Mouse (Mus musculus): ENCODE measurements around the gene Sox5.

Sox5 gene

GRCm38 (mm10) chr6:144781431-144782030, at the start of gene Sox5:
TSS of gene Sox5 (minus strand) at chr6:144781977.
- DNase-seq (ENCODE audit: low spot score): peak; percentile 30

DNA sequence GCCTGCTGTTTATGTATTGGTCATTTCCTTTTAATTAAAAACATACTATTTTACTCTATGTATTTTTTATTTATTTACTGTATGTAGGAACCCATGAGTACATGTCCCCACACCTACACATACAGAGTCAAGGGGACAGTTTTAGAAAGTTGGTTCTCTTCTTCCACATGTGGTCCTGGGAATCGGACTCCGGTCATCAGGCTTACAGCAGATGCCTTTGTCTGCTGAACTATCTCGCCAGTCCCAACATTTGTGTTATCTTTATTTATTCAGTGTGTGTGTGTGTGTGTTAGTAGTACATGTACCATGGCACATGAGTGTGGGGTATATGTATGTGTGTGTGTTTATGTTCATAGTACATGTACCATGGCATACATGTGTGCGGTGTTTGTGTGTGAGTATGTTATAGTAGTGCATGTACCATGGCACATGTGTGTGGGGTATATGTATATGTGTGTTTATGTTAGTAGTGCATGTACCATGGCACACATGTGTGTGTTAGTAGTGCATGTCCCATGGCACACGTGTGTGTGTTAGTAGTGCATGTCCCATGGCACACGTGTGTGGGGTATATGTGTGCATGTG, 43.3 kb upstream of the Sox5 start:
- no peak for DNase-seq (ENCODE audit: low spot score)

DNA sequence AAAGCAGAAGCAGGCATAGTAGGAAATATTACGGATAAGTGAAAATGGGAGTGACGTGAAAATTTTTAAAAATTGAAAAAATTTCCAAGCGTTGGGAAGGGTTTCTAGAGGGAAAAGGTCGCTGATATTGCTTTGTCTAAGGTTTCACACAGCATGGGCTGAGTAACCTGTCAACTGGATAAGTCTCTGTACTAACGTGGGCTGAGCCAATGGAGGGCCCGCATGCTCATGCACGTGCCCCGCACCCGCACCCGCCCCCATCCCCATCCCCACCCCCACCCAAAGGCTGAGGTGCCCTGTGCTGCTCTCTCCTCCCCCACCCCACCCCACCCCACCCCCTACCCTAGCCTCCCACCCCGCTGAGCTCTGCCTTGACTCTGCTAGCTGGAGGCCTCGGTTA, 42.4 kb upstream of the Sox5 start:
- no peak for DNase-seq (ENCODE audit: low spot score)

GRCm38 (mm10) chr6:144822594-144822993, 40.8 kb upstream of the Sox5 start:
- no peak for DNase-seq (ENCODE audit: low spot score)

- no peak for DNase-seq (ENCODE audit: low spot score)
Measured at GRCm38 (mm10) chr6:144821019-144821418, 39.2 kb upstream of the Sox5 start.

GRCm38 (mm10) chr6:144818016-144818415, 36.2 kb upstream of the Sox5 start:
- DNase-seq (ENCODE audit: low spot score): peak; percentile 22

GRCm38 (mm10) chr6:144817329-144817932, 35.7 kb upstream of the Sox5 start:
- no peak for DNase-seq (ENCODE audit: low spot score)

DNA sequence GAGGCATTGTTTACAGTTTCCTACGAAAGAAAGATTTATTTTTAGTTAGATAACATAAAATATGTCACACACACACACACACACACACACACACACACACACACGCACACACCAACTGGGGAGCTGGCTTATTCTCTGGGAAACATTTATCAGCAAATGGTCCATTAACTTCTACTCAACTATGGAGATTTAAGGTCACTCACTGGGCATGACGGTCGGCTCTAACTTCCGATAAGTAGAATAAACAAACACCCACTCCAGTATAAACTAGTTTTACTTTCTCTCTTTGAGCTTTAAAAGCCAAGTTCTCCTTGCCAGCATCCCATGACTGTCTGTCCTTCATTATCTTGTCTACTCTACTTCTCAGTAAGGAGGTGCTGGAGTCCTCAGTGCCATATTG, 33.8 kb upstream of the Sox5 start:
- DNase-seq (ENCODE audit: low spot score): no peak

DNA sequence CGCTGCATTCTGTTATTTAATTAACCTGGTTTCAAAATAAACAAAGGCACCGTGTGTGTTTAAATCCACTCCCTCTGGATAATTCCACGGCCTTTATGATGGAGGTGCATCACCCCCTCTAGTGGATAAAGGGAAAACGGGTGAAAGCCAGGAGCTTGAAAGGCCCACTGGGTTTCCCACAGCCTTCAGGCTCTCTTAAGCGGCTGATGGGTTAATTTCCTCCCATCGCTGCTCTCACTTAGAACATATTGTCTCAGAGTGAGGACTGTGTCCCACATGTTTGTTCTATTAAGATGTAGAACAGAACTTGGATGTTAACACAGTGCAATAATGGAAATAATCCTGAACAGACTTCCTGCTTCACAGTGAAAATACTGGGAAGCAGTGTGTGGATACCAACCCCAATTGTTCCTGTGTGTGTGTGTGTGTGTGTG, 33.2 kb upstream of the Sox5 start:
- DNase-seq (ENCODE audit: low spot score): no peak

GRCm38 (mm10) chr6:144804321-144804720, 22.5 kb upstream of the Sox5 start:
- no peak for DNase-seq (ENCODE audit: low spot score)

DNA sequence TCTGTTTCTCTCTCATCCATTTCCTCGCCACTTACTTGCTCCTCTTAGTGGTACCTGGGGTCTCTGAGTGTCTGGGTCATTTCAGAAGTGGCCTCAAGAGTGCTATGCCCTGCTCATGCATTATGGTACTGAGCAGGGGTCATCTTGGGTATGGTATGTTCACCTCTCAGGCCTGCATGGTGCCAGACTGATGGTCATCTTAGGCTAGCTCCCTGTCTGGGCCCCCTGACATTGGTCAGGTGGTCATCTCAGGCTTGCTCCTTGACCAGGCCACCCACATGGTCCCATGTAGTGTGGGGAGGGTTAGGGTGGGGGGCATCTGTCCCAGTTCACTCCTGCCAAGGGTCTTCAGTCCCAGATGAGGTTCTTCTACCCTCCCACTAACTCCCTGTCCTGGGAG, 21.3 kb upstream of the Sox5 start:
- DNase-seq (ENCODE audit: low spot score): no peak

DNA sequence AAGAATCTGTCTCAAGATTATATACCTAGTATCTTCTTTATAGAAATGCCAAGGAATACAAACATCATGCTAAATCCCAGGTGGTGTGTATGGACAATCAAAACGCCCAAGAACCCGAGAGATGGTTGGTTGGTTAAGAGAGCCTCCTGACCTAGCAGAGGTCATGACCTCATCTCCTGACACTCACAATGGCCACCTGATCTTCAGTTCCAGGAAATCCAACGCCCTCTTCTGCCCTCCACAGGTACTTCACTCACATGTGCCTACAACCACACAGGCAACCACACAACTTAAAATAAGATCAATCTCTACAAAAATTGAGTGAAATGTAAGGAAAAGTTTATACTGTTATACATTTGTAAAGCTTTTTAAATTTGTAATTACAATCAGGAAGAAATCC, 12.6 kb upstream of the Sox5 start:
- no peak for DNase-seq (ENCODE audit: low spot score)

- DNase-seq (ENCODE audit: low spot score): no peak
Measured at GRCm38 (mm10) chr6:144792871-144793270, 11.1 kb upstream of the Sox5 start.

DNA sequence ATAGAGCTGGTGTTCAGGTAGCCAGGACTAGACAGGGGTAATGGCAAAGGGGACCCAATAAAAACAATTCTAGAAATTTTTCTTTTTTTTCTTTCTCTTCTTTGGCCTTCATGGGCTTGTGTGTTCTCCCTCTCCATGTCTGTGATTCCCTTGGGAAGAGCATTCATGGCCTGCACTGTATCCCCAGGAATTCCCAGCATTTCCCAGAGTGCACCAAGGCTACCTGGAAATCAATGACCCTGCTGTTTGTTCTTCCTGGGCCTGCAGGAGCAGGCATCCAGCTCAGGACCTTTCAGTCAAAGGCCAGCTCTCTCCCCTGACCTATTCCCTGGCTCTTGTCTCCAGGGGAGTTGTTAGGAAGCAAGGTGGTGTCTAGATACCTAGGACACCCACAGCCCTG, 1.5 kb upstream of the Sox5 start:
- DNase-seq (ENCODE audit: low spot score): no peak

DNA sequence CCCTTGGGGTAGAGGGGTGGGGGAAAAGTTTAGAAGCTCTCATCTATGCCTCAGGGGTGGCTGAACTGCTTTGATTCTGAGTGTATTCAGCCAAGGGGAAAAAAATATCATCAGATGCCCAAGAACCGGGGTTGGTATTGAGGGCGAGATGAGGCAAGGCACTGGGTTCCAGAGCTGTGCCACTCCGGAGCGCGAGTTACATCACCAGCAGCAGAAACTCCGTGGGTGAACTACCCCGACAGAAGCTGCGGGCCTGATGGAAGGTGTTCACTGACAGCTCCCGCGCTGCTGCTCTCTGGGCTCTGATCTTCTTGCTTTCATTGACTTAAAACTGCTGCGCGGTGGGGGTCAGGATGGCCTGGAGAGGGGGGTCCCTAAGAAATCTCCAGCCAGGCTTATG, 1.1 kb upstream of the Sox5 start:
- no peak for DNase-seq (ENCODE audit: low spot score)

DNA sequence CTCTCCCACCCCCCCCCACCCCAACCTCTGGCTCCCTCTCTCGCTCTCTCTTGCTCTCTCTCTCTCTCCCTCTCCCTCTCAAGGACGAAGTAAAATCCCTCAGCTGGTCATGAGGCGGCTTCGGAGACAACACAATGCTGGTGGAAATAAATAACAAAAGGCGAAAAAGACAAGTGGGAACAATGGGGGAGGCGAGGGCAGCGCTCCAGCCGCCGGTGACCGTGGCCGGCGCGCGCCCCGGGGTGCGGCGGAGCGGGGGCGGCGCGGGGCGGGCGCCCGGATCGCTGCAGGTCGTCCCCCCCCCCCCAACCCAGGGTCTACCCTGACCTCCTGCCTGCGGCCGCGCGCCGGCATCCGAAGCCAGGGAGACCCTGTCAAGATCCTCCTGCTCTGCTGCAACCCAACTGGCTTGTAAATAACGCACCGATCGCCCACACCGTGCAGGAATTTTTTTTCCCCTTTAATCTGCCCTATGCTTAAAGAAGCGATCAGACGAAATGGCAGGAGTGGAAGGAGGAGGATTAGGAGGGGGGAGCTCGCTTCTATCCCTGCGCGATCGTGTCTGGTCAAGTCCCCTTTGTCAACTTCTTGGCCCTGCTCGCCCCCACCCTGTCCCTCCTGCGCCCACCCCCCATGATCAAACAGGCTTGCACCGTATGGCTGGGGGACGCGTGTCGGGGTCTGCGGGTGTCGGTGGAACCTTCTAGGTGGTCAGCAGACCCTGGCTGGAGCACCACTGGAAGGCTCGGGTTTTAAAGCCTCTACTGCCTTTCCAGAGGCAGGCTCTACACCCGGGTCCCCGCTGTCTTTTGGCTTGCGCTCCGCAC, 467 bp upstream of the Sox5 start:
- no peak for DNase-seq (ENCODE audit: low spot score)

DNA sequence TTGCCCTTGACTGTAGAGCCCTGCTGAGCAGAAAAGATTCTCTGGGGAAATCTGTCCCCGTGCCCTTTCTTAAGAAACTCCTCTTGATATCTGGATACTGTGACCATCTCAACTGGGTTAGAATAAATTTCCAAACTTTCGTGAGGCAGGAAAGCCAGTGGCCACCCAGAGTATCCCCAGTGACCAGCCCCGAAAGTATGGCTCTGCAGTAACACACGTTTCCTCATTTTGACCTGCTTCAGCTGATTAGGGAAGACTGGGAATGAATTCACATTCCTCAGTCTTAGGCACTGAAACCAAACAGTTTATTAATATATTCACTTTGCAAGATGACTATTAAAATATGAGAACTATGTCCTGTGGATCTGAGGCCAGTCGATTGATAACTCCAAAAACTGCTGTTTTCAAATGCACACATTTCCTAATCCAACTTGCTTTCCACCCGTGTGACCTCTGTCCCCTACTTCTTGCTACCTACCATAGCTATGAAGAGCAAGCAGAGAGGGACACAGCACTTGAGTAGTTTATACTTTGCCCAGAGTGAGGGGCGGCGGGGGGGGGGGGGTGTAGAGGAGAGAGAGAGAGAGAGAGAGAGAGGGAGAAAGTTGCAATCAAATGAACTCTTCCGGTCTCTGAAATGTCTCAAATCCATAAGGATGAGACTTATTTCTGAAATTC, 1.0 kb downstream of the Sox5 start:
- no peak for DNase-seq (ENCODE audit: low spot score)

DNA sequence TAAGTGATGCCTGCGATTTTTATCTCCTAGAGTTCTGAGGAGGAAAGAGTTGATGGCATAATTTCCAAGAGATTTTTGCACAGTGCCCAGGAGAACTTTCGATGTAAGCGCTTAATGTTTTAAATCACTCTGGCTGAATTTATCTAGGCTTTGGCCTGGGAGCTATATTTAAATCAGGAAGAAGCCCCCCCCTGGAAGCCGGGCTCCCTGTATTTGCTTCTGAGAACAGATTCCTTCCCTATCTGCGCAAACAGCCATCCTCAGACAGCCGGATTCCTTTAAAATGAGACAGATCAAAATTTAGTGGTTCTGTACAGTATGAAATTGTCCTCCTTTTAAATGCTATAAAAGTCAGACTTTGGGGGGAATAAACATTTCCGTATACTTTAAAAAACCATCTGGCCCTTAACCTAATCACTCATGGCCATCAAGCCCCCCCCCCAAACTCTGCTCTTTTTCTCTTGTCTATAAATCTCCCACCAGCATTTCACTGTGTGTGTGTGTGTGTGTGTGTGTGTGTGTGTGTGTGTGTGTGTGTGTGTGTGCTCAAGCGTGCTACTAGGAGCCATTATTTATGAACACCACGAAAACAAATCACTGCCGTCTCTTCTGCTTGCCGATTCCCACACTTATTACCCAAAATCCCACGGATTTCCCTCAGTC, 1.7 kb downstream of the Sox5 start:
- no peak for DNase-seq (ENCODE audit: low spot score)

- DNase-seq (ENCODE audit: low spot score): no peak
Measured at GRCm38 (mm10) chr6:144777356-144778035, 4.3 kb downstream of the Sox5 start.

DNA sequence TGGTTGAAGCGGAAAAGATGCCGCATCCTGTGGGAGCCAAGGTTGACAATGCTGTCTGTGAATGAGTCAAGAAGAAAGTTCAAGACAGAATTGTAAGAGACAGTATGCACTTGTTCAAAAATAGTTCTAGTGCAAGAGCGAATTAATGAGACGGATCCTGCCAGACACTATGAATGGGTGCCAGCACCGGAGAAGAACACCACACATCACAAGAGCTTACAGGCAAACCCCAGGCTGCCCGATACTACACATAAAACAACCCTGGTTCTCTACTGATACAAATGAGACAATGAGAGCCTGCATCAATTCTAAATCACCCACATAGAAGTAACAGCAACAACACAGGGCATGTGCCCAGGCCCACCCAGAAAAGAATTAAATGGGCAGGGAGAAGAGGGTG, 8.0 kb downstream of the Sox5 start:
- no peak for DNase-seq (ENCODE audit: low spot score)

GRCm38 (mm10) chr6:144772985-144773384, 8.8 kb downstream of the Sox5 start:
- peak; percentile 29 for DNase-seq (ENCODE audit: low spot score)

Measured in spleen, adult 12 weeks (tissue).